Mouse (Mus musculus): Measurements from ENCODE around the gene Thoc7.
A peak's percentile ranks its signal among the peaks of the same experiment; 100 is the strongest.

Gene Thoc7

GRCm38 (mm10) chr14:13933290-13934051, 28.2 kb downstream of the Thoc7 start:
- no peak for DNase-seq

GRCm38 (mm10) chr14:13917630-13918029, 44.0 kb downstream of the Thoc7 start:
- DNase-seq: peak; percentile 18

GRCm38 (mm10) chr14:13917208-13917607, 44.4 kb downstream of the Thoc7 start:
- no peak for DNase-seq

- no peak for DNase-seq
These were observed 46.4 kb downstream of the Thoc7 start for GRCm38 (mm10) chr14:13915207-13915606.

GRCm38 (mm10) chr14:13914387-13915082, 47.1 kb downstream of the Thoc7 start, which contains the start of gene Gm281:
Gm281 (minus strand) TSS chr14:13914478.
- no peak for DNase-seq

GRCm38 (mm10) chr14:13910148-13910547, 51.5 kb downstream of the Thoc7 start:
- no peak for DNase-seq

GRCm38 (mm10) chr14:13907145-13907544, 54.5 kb downstream of the Thoc7 start:
- no peak for DNase-seq

GRCm38 (mm10) chr14:13906461-13906860, 55.2 kb downstream of the Thoc7 start:
- no peak for DNase-seq

GRCm38 (mm10) chr14:13901611-13902067, 60.0 kb downstream of the Thoc7 start:
- peak; percentile 62 for DNase-seq
